Mouse (Mus musculus): ENCODE results near the gene Abhd18.
"Not testable (repeated sequence)": the region's sequence is repeated elsewhere in the genome, so short reads cannot be mapped to it uniquely, and the experiment has no call there.

GRCm38 (mm10) chr3:40845521-40845920 lies 1.2 kb upstream of the Abhd18 start:
- not testable (repeated sequence) for TF ChIP-seq CTCF (IDR thresholded peaks at IDR 0.05; ENCODE audit: low read depth, low read length); TAL1 (conservative IDR thresholded peaks at IDR 0.05; ENCODE audit: low read depth, low read length); POLR2AphosphoS5 (IDR thresholded peaks at IDR 0.05; ENCODE audit: insufficient replicate concordance, low read depth, low read length); GATA1 (IDR thresholded peaks at IDR 0.05; ENCODE audit: borderline replicate concordance, low read length); GATA2 (IDR thresholded peaks at IDR 0.05; ENCODE audit: borderline replicate concordance, low read depth, low read length)

Data from G1E (cell line).